10 mouse cellular contexts compared by ENCODE assay signal in genomic region chrX:106964326-106964725, GRCm38 (mm10). TPM values are rescaled to one million over a fixed set of nuclear protein-coding genes. Genes with fewer than 3 reads are reported as not detected.
A peak's percentile ranks its signal among the peaks of the same experiment; 100 is the strongest.
DNase-seq lines count a peak whose midpoint lies in the region; ATAC-seq and TF ChIP-seq lines count a peak whose summit lies in the region.
"Had no signal": no experiment of that assay in that cellular context is flagged by ENCODE, and none has a peak within 500 bp of the region (broad histone marks: within the 10 kb centered on the region; RNA-seq: fewer than 3 reads in every experiment).

No protein-coding gene starts in this region.

- no peak overlapping the region for H3K9ac ChIP-seq in hindbrain, embryonic 14.5 days
- no peak overlapping the region for H3K9ac ChIP-seq in hindbrain, embryonic 11.5 days (ENCODE audit: low read depth, low read length)
- H3K9ac ChIP-seq in lung, embryonic 15.5 days: no peak overlapping the region
- H3K9ac ChIP-seq in neural tube, embryonic 15.5 days (replicated peaks): no peak overlapping the region

- H3K27ac ChIP-seq in hindbrain, embryonic 14.5 days: no peak overlapping the region
- no peak overlapping the region for H3K27ac ChIP-seq in hindbrain, embryonic 11.5 days (ENCODE audit: low read depth, low read length)
- H3K27ac ChIP-seq in embryonic fibroblast, embryonic 13.5 days (ENCODE audit: insufficient read depth, low read length): 0 out of 2 replicates have a peak overlapping the region, but pooled peaks have one; percentile 40
- H3K27ac ChIP-seq in lung, embryonic 15.5 days: no peak overlapping the region
- no peak overlapping the region for H3K27ac ChIP-seq in neural tube, embryonic 15.5 days (replicated peaks)
- H3K27ac ChIP-seq: kidney, postnatal 0 days; macrophage had no signal

- TF ChIP-seq POLR2A in embryonic fibroblast, embryonic 13.5 days (IDR thresholded peaks at IDR 0.05; ENCODE audit: low read depth, low read length): no peak

- no peak overlapping the region for H3K4me2 ChIP-seq in hindbrain, embryonic 14.5 days (replicated peaks)
- H3K4me2 ChIP-seq in hindbrain, embryonic 11.5 days (replicated peaks; ENCODE audit: low read depth, low read length): no peak overlapping the region
- H3K4me2 ChIP-seq in lung, embryonic 15.5 days: no peak overlapping the region
- H3K4me2 ChIP-seq in neural tube, embryonic 15.5 days: no peak overlapping the region

- ATAC-seq in hindbrain, embryonic 14.5 days (ENCODE audit: low FRiP score): peak; percentile 27; the same call in 1 of the 2 replicates
- no peak for ATAC-seq in hindbrain, embryonic 11.5 days (ENCODE audit: low FRiP score)
- ATAC-seq in lung, embryonic 15.5 days (ENCODE audit: borderline replicate concordance, extremely low read depth, low FRiP score, low TSS enrichment): peak; percentile 57; the same call in 1 of the 2 replicates
- ATAC-seq in neural tube, embryonic 15.5 days (ENCODE audit: low FRiP score): no peak

- H3K9me3 ChIP-seq in hindbrain, embryonic 14.5 days (ENCODE audit: control insufficient read depth, low read length): no peaks in the 10 kb centered on the region
- H3K9me3 ChIP-seq in hindbrain, embryonic 11.5 days (ENCODE audit: control insufficient read depth, low read length): no peaks in the 10 kb centered on the region
- H3K9me3 ChIP-seq in lung, embryonic 15.5 days: no peaks in the 10 kb centered on the region
- no peaks in the 10 kb centered on the region for H3K9me3 ChIP-seq in neural tube, embryonic 15.5 days (replicated peaks)

- no peaks in the 10 kb centered on the region for H3K27me3 ChIP-seq in hindbrain, embryonic 14.5 days (ENCODE audit: control insufficient read depth, insufficient read depth, low read length)
- H3K27me3 ChIP-seq in hindbrain, embryonic 11.5 days (ENCODE audit: control insufficient read depth, insufficient read depth, low read length): no peaks in the 10 kb centered on the region; the same call in 1 of the 2 replicates
- no peaks in the 10 kb centered on the region for H3K27me3 ChIP-seq in lung, embryonic 15.5 days
- no peaks in the 10 kb centered on the region for H3K27me3 ChIP-seq in neural tube, embryonic 15.5 days (replicated peaks)

- peak; percentile 50 for DNase-seq in hindbrain, embryonic 14.5 days (ENCODE audit: low spot score)
- no peak for DNase-seq in hindbrain, embryonic 11.5 days (ENCODE audit: low spot score)
- peak; percentile 93 for DNase-seq in adipocyte (ENCODE audit: low spot score)
- no peak for DNase-seq in thymus, postnatal 14 days

- 45% methylated on average over 2 of the region's 2 CpGs for WGBS in hindbrain, embryonic 14.5 days
- WGBS in hindbrain, embryonic 11.5 days: 59% methylated on average over 2 of the region's 2 CpGs
- 30% methylated on average over 2 of the region's 2 CpGs for WGBS in lung, embryonic 15.5 days
- WGBS in neural tube, embryonic 15.5 days: 49% methylated on average over 2 of the region's 2 CpGs

- no peak overlapping the region for H3K4me3 ChIP-seq in hindbrain, embryonic 14.5 days (replicated peaks; ENCODE audit: low read length)
- H3K4me3 ChIP-seq in hindbrain, embryonic 11.5 days (ENCODE audit: low read depth, low read length): no peak overlapping the region
- no peak overlapping the region for H3K4me3 ChIP-seq in embryonic fibroblast, embryonic 13.5 days (ENCODE audit: insufficient read depth, low read length)
- no peak overlapping the region for H3K4me3 ChIP-seq in lung, embryonic 15.5 days
- no peak overlapping the region for H3K4me3 ChIP-seq in neural tube, embryonic 15.5 days (replicated peaks)
- H3K4me3 ChIP-seq: erythroblast, embryonic 14.5 days had no signal

- H3K36me3 ChIP-seq in hindbrain, embryonic 14.5 days (replicated peaks; ENCODE audit: control insufficient read depth, insufficient read depth): no peaks in the 10 kb centered on the region
- no peaks in the 10 kb centered on the region for H3K36me3 ChIP-seq in hindbrain, embryonic 11.5 days (ENCODE audit: control insufficient read depth, insufficient read depth, low read length)
- no peaks in the 10 kb centered on the region for H3K36me3 ChIP-seq in lung, embryonic 15.5 days
- H3K36me3 ChIP-seq in neural tube, embryonic 15.5 days: no peaks in the 10 kb centered on the region

- no peaks in the 10 kb centered on the region for H3K4me1 ChIP-seq in hindbrain, embryonic 14.5 days (replicated peaks; ENCODE audit: control insufficient read depth, insufficient read depth, low read length)
- no peaks in the 10 kb centered on the region for H3K4me1 ChIP-seq in hindbrain, embryonic 11.5 days (replicated peaks; ENCODE audit: control insufficient read depth, insufficient read depth, low read length)
- H3K4me1 ChIP-seq in embryonic fibroblast, embryonic 13.5 days (ENCODE audit: control insufficient read depth, insufficient read depth, low read length): no peaks in the 10 kb centered on the region
- no peaks in the 10 kb centered on the region for H3K4me1 ChIP-seq in lung, embryonic 15.5 days
- no peaks in the 10 kb centered on the region for H3K4me1 ChIP-seq in neural tube, embryonic 15.5 days

- TF ChIP-seq CTCF in embryonic fibroblast, embryonic 13.5 days (IDR thresholded peaks at IDR 0.05; ENCODE audit: borderline replicate concordance, insufficient read depth, low read length): no peak

RNA-seq across cellular contexts. Expression of gene Lpar4, which starts 43.9 kb away (rescaled TPM):
- 7.1 and 7.6 TPM in 2 replicates for polyA plus RNA-seq in hindbrain, embryonic 14.5 days (2014; fragmentation: Nextera tagmentation; extraction: Ambion mirVana)
- polyA plus RNA-seq in hindbrain, embryonic 11.5 days (2014; fragmentation: Nextera tagmentation; extraction: Ambion mirVana): 16.8 and 19.0 TPM in 2 replicates
- 19.8 and 37.4 TPM in 2 replicates for polyA plus RNA-seq in embryonic fibroblast, embryonic 13.5 days (2011; ENCODE audit: insufficient read length, low read depth, missing spikeins)
- polyA plus RNA-seq in lung, embryonic 15.5 days (2015; fragmentation: Nextera tagmentation; extraction: Ambion mirVana): 18.2 and 19.3 TPM in 2 replicates
- 7.4 and 8.8 TPM in 2 replicates for polyA plus RNA-seq in neural tube, embryonic 15.5 days (2015; fragmentation: Nextera tagmentation; extraction: Ambion mirVana)
- polyA plus RNA-seq: erythroblast, embryonic 14.5 days; macrophage had no signal

Comparison
In these comparisons a context has a peak if more than half of its experiments do, and no peak if none do; other contexts are left out.
1. ATAC-seq: peak in hindbrain, embryonic 14.5 days (single experiment) and lung, embryonic 15.5 days (single experiment); none in hindbrain, embryonic 11.5 days (single experiment) and neural tube, embryonic 15.5 days (single experiment).
2. DNase-seq: peak in hindbrain, embryonic 14.5 days (single experiment) and adipocyte (single experiment); none in hindbrain, embryonic 11.5 days (single experiment) and thymus, postnatal 14 days (single experiment).